Mouse (Mus musculus): ENCODE results near the gene Zfp777. TPM values are rescaled to one million over a fixed set of nuclear protein-coding genes. Genes with fewer than 3 reads are reported as not detected.

The Zfp777 gene
- polyA plus RNA-seq (2012; ENCODE audit: low replicate concordance) = 43.2 and 60.0 TPM in 2 replicates

DNA sequence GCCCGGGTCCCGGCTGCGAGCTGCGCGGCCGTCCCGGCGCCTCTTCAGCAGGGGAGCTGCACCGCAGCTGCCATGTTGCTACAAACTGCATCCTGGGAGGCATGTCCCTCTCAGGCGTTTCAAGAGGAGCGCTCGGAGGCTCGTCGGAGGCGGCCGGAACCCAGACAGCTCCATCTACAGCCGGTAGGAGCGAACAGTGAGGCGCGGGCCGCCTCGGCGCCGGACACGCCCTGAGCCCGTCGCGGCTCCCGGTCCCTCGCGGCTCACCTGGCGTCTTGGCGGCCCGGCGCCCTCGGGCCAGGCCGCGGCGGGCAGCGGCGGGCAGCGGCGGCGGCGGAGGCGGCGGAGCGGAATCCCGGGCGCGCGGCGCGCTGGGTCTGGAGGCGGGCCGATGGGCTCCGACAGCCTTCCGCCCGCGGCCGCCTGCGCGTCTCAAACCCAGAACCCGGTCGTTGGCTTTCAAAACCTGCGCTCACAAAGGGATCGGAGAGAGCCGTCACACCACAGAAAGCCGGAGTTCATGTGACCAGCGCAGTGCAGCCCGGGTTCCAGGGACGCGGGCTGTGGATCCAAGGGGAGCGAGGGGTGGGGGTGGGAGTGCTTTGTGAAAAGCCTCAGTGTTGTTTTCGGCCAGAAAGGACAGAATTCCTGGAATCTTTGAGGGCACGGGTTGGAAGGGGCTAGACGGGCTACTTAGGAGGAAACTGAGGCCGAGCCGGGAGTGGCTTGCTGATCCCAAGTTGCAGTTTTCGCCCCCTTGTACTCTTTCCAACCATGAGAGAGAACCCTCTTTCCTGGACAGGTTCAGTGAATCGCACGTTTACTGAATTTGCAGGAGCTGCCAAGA, at the start of gene Zfp777:
Zfp777 (minus strand) TSS at position 486 of the 847 bp plus-strand sequence.

DNA sequence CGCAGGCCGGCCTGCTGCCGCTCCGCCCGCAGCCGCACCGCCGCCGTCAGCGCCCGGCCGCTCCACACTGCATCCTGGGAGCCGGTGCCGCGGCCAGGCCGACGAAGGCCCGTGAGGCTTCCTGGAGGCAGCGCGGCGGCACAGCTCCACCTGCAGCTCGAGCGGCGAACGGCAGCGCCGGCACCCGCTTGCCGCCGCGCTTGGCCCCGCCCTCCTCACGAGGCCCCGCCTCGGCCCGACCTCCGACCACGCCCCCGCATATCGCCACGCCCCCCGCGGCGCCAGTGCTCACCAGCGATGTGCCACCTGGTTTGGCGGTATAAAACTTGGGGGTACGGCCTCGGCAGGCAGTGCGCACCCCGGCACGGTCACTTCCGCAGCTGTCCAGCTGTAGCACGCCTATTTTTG, 37.8 kb upstream of the Zfp777 start, which contains the start of gene Zfp746:
Zfp746 (minus strand) TSS at position 123 of the 408 bp plus-strand sequence.

Other genes starting within 250 kb of the Zfp777 start
- 4.8 and 12.1 TPM in 2 replicates for gene Pdia4, start 235.5 kb downstream of the Zfp777 start, polyA plus RNA-seq (2012; ENCODE audit: low replicate concordance)
- 0.12 TPM in 1 of 2 replicates, not detected in the other for gene Zfp786, start 218.0 kb downstream of the Zfp777 start, polyA plus RNA-seq (2012; ENCODE audit: low replicate concordance)
- 9.9 and 17.0 TPM in 2 replicates for gene Zfp398, start 213.2 kb downstream of the Zfp777 start, polyA plus RNA-seq (2012; ENCODE audit: low replicate concordance)
- gene Zfp282, start 171.7 kb downstream of the Zfp777 start, polyA plus RNA-seq (2012; ENCODE audit: low replicate concordance) = 11.8 and 17.0 TPM in 2 replicates
- gene Zfp212, start 128.4 kb downstream of the Zfp777 start, polyA plus RNA-seq (2012; ENCODE audit: low replicate concordance) = 15.0 and 21.7 TPM in 2 replicates
- 11.4 and 24.4 TPM in 2 replicates for gene Zfp956, start 95.5 kb downstream of the Zfp777 start, polyA plus RNA-seq (2012; ENCODE audit: low replicate concordance)
- gene Zfp746, start 37.7 kb upstream of the Zfp777 start, polyA plus RNA-seq (2012; ENCODE audit: low replicate concordance) = 32.3 and 61.3 TPM in 2 replicates

Measured in hematopoietic multipotent progenitor cell, adult 10-12 weeks (in vitro differentiated cells).